Mouse (Mus musculus) forebrain, postnatal 0 days (tissue): ENCODE data around the gene Slc6a2. TPM values are rescaled to one million over a fixed set of nuclear protein-coding genes. Genes with fewer than 3 reads are reported as not detected.
A peak's percentile ranks its signal among the peaks of the same experiment; 100 is the strongest.

Source experiments
- ATAC-seq: fragments of 200-750 bp; cut with Nextera tagmentation; 2 replicates; pipeline ENCODE4 v1.8.0; 2017; ENCODE audit warnings: mild to moderate bottlenecking, moderate library complexity
- DNase-seq: peaks from one replicate; pipeline ENCODE4 v3.0.0-alpha.2; 2015
- H3K27ac ChIP-seq: fragments of 300-500 bp; sonication (generic); 2 replicates; pipeline ENCODE4 v1.5.1; 2014; ENCODE audit warnings: low read depth, mild to moderate bottlenecking, antibody characterized with exemption, low read length, moderate library complexity, mixed read lengths
- H3K27me3 ChIP-seq: fragments of 300-500 bp; sonication (generic); 2 replicates; pipeline ENCODE4 v1.6.1; 2014; ENCODE audit warnings: mild to moderate bottlenecking, low read length, mixed read lengths; ENCODE audit not compliant: insufficient read depth
- H3K36me3 ChIP-seq: fragments of 300-500 bp; sonication (generic); 2 replicates; pipeline ENCODE4 v1.6.1; 2014; ENCODE audit warnings: mild to moderate bottlenecking, moderate library complexity; ENCODE audit not compliant: insufficient read depth
- H3K4me1 ChIP-seq: fragments of 300-500 bp; sonication (generic); 2 replicates; pipeline ENCODE4 v1.6.1; 2014; ENCODE audit warnings: antibody characterized with exemption; ENCODE audit not compliant: insufficient read depth
- H3K4me2 ChIP-seq: fragments of 300-500 bp; sonication (generic); 2 replicates; pipeline ENCODE4 v1.6.1; 2014; ENCODE audit warnings: low read depth, mild to moderate bottlenecking, moderate library complexity
- H3K4me3 ChIP-seq: fragments of 300-500 bp; sonication (generic); 2 replicates; pipeline ENCODE4 v1.5.1; 2014; ENCODE audit warnings: low read depth, low read length, mixed read lengths
- H3K9ac ChIP-seq: fragments of 300-500 bp; sonication (generic); 2 replicates; pipeline ENCODE4 v1.6.1; 2014; ENCODE audit warnings: mild to moderate bottlenecking
- H3K9me3 ChIP-seq: fragments of 300-500 bp; sonication (generic); 2 replicates; pipeline ENCODE4 v1.6.1; 2016; ENCODE audit warnings: low read length
- CTCF ChIP-seq: sonication (generic); IDR thresholded peaks from 2 replicates; pipeline ENCODE4 v1.5.1; 2016; ENCODE audit warnings: antibody characterized with exemption, control low read depth, low read depth
- WGBS: fragments of 180-500 bp; shearing (Covaris S2); extraction: QIAGEN DNeasy Blood & Tissue Kit; methylation state at CpG from one replicate; pipeline ENCODE4 v1.1.7; 2014; 5-methylcytosine and 5-hydroxymethylcytosine counted together
- polyA plus RNA-seq: library from polyadenylated mRNA; unstranded; fragments of >200 nt; fragmentation: Nextera tagmentation; extraction: Ambion mirVana; gene quantifications from 2 replicates; pipeline ENCODE4 v1.2.1, GENCODE M21; 2015
- total RNA-seq: library from RNA; depleted of rRNA; stranded (reverse); fragments of >200 nt; gene quantifications from 2 replicates; pipeline ENCODE4 v1.2.3, GENCODE M21; 2014

The Slc6a2 gene
- total and polyA plus RNA-seq, 2 experiments from 2014 or later = not detected

GRCm38 (mm10) chr8:93021738-93022137 lies 61.9 kb downstream of the Slc6a2 start:
- 65% methylated on average over 5 of the region's 5 CpGs for WGBS
- peak; percentile 42 for TF ChIP-seq CTCF
- Histone ChIP-seq H3K9me3 (no peaks in the 10 kb centered on the region), H3K4me3 (no peak overlapping the region), H3K4me1 (no peaks in the 10 kb centered on the region), H3K36me3 (no peaks in the 10 kb centered on the region), H3K27me3 (no peaks in the 10 kb centered on the region), H3K9ac (no peak overlapping the region), H3K4me2 (no peak overlapping the region), H3K27ac (no peak overlapping the region)
- ATAC-seq (no peak), DNase-seq (no peak)

- H3K4me3 ChIP-seq = no peak overlapping the region
- H3K36me3 ChIP-seq = no peaks in the 10 kb centered on the region
- H3K4me2 ChIP-seq = no peak overlapping the region
- H3K9ac ChIP-seq = no peak overlapping the region
- DNase-seq (no peak), ATAC-seq (no peak)
- H3K27me3 ChIP-seq = no peaks in the 10 kb centered on the region
- TF ChIP-seq CTCF = no peak
- WGBS = 76% methylated on average over 2 of the region's 2 CpGs
- no peaks in the 10 kb centered on the region for H3K9me3 ChIP-seq
- H3K27ac ChIP-seq = no peak overlapping the region
- H3K4me1 ChIP-seq = no peaks in the 10 kb centered on the region
These were observed 70.8 kb downstream of the Slc6a2 start for GRCm38 (mm10) chr8:93030664-93031063.

GRCm38 (mm10) chr8:93038831-93039230 lies 79.0 kb downstream of the Slc6a2 start:
- ATAC-seq (no peak), DNase-seq (no peak)
- Histone ChIP-seq H3K4me3 (no peak overlapping the region), H3K27ac (no peak overlapping the region), H3K36me3 (no peaks in the 10 kb centered on the region), H3K4me1 (no peaks in the 10 kb centered on the region), H3K9ac (no peak overlapping the region), H3K9me3 (no peaks in the 10 kb centered on the region), H3K27me3 (no peaks in the 10 kb centered on the region), H3K4me2 (no peak overlapping the region)
- WGBS = 9% methylated on average over 2 of the region's 2 CpGs
- no peak for TF ChIP-seq CTCF

- Histone ChIP-seq H3K9me3 (no peaks in the 10 kb centered on the region), H3K4me3 (no peak overlapping the region), H3K36me3 (no peaks in the 10 kb centered on the region), H3K4me2 (no peak overlapping the region), H3K4me1 (no peaks in the 10 kb centered on the region), H3K9ac (no peak overlapping the region), H3K27ac (no peak overlapping the region), H3K27me3 (no peaks in the 10 kb centered on the region)
- 60% methylated on average over 2 of the region's 2 CpGs for WGBS
- no peak for TF ChIP-seq CTCF
- no peak for DNase-seq
- no peak for ATAC-seq
These were observed 80.4 kb downstream of the Slc6a2 start for GRCm38 (mm10) chr8:93040256-93040655.

GRCm38 (mm10) chr8:93040776-93041567 lies 81.1 kb downstream of the Slc6a2 start:
- Histone ChIP-seq H3K27ac (no peak overlapping the region), H3K4me3 (no peak overlapping the region), H3K4me1 (no peaks in the 10 kb centered on the region), H3K9ac (no peak overlapping the region), H3K27me3 (no peaks in the 10 kb centered on the region), H3K4me2 (no peak overlapping the region), H3K36me3 (no peaks in the 10 kb centered on the region), H3K9me3 (no peaks in the 10 kb centered on the region)
- ATAC-seq (no peak), DNase-seq (no peak)
- TF ChIP-seq CTCF = no peak
- WGBS = 89% methylated on average over 4 of the region's 4 CpGs

- no peak for TF ChIP-seq CTCF
- no peak overlapping the region for H3K4me3 ChIP-seq
- H3K27ac ChIP-seq = no peak overlapping the region
- H3K4me1 ChIP-seq = no peaks in the 10 kb centered on the region
- H3K9me3 ChIP-seq = no peaks in the 10 kb centered on the region
- H3K9ac ChIP-seq = no peak overlapping the region
- DNase-seq (no peak), ATAC-seq (no peak)
- no peak overlapping the region for H3K4me2 ChIP-seq
- no peaks in the 10 kb centered on the region for H3K36me3 ChIP-seq
- 43% methylated on average over 1 of the region's 1 CpGs for WGBS
- H3K27me3 ChIP-seq = no peaks in the 10 kb centered on the region
These were observed 83.2 kb downstream of the Slc6a2 start for GRCm38 (mm10) chr8:93043083-93043482.

- H3K4me3 ChIP-seq = no peak within 1 kb of the TSS
- no peak for TF ChIP-seq CTCF
- no peak within 1 kb of the TSS for H3K9ac ChIP-seq
- WGBS = 88% methylated on average over 3 of the region's 3 CpGs
- H3K9me3 ChIP-seq = no peaks in the 10 kb centered on the region
- no peaks in the 10 kb centered on the region for H3K36me3 ChIP-seq
- no peaks in the 10 kb centered on the region for H3K27me3 ChIP-seq
- DNase-seq (no peak), ATAC-seq (no peak)
- H3K4me1 ChIP-seq = no peaks in the 10 kb centered on the region
- no peak within 1 kb of the TSS for H3K4me2 ChIP-seq
- no peak within 1 kb of the TSS for H3K27ac ChIP-seq
These were observed 88.2 kb downstream of the Slc6a2 start, which contains the start of gene Ces1a for GRCm38 (mm10) chr8:93048092-93048491. Gene Ces1a, minus strand, starts transcription at chr8:93048192.
